Mouse (Mus musculus) activated CD4-positive, CD25-positive, alpha-beta regulatory T cell, adult 9 weeks (primary cell): ENCODE data around the gene Dnase2a. TPM values are rescaled to one million over a fixed set of nuclear protein-coding genes. Genes with fewer than 3 reads are reported as not detected.

ENCODE experiments used
- polyA plus RNA-seq: library from polyadenylated mRNA; unstranded; fragments of 100-300 nt; shearing (Covaris generic); gene quantifications from one replicate; pipeline ENCODE4 v1.2.1, GENCODE M21; 2017

Dnase2a gene
- 18.9 TPM for polyA plus RNA-seq

DNA sequence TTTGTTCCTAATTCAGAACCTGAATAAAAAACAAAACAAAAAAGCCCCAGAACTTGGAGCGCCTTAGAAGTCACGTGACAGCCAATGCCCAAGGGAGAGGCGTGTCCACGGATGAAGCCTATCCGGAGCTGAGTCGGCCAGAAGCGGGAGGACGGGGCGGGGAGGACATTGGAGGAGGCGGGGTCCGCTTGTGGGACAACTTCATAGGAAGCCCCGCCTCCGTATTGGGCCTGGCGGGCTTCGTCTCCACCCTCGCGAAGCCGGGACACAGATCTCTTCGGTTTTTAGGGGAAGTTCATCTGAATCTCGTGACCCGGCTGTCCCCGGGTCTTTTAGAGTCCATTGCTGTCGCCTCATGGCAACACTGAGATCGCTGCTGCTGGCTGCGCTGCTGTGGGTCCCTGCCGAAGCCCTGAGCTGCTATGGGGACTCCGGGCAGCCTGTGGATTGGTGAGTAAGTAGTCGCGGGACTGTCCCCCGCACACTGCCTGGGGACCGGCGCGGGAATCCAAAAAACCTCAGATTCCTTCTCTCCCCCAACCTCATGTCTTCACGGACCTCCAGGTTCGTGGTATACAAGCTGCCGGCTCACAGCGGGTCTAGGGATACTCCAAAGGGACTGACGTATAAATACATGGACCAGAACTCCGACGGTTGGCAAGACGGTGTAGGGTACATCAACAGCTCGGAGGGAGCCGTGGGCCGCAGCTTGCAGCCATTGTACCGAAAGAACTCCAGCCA is at the start of gene Dnase2a:
TSS of gene Dnase2a (plus strand) at position 140 of the 741 bp plus-strand sequence.

DNA sequence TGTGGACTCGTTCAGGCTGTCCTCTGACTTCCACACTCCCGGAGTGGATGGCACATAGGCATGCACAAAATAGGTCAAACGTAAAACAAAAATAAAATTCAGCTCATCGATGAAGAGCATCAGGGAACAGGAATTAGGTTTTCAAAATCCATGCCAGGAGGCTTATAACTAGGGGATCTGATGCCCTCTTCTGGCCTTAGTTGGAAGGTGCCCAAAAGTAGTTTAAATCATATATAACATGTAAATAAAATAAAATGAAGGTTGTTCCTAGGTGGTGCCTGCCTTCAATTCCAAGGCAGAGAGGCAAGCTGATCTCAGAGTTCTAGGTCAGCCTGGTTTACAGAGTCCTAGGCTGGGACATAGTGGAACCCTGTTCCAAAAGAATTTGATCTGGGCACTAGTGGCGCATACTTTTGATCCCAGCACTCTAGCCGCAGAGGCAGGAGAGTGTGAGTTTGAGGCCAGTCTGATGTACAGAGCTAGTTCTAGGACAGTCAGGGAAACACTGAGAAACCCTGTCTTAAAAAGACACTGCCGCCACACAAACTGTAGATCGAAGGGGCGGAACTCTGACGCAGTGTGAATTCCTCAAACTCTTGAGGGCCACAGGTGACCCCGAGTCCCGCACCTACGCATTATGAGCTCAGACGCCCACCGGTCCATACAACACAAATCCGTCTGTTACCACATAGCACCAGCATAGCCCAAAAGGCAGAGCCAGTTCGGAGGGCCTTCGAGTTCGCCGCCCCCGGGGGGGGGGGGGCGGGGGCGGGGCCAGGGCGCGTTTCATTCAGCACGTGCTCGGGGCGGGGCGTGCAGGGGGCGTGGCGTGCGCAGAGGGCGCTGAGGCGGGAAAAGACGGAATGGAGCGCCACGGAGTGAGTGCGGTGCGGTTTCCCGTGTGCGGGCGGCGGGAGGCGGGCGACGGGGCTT is 36.7 kb upstream of the Dnase2a start, which contains the start of gene Syce2:
TSS of gene Syce2 (plus strand) at position 736 of the 933 bp plus-strand sequence.

GRCm38 (mm10) chr8:84893709-84894134 is 14.6 kb upstream of the Dnase2a start, which contains the start of gene Gcdh:
Gcdh (minus strand) TSS chr8:84893921.

DNA sequence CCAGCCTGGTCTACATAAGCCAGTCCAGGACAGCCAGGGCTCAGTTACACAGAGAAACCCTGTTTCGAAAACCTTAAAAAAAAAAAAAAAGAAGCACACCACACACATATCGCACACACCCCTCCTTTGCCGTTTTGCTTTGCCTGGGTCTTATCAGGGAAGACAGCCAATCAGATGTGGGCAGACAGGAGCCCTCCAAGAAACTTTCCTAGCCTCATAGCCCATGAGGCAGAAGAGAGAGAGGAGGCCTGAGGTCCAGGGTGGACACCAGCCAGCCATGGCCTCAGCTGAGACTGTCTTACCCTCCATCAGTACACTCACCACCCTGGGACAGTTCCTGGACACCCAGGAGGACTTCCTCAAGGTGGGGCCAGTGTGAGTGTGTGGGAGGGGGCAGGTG is 6.6 kb upstream of the Dnase2a start, which contains the start of gene Klf1:
TSS of gene Klf1 (plus strand) at position 177 of the 400 bp plus-strand sequence.

GRCm38 (mm10) chr8:84936962-84937546 is 28.7 kb downstream of the Dnase2a start, which contains the start of gene Mast1:
Mast1 (minus strand) TSS chr8:84937359.

DNA sequence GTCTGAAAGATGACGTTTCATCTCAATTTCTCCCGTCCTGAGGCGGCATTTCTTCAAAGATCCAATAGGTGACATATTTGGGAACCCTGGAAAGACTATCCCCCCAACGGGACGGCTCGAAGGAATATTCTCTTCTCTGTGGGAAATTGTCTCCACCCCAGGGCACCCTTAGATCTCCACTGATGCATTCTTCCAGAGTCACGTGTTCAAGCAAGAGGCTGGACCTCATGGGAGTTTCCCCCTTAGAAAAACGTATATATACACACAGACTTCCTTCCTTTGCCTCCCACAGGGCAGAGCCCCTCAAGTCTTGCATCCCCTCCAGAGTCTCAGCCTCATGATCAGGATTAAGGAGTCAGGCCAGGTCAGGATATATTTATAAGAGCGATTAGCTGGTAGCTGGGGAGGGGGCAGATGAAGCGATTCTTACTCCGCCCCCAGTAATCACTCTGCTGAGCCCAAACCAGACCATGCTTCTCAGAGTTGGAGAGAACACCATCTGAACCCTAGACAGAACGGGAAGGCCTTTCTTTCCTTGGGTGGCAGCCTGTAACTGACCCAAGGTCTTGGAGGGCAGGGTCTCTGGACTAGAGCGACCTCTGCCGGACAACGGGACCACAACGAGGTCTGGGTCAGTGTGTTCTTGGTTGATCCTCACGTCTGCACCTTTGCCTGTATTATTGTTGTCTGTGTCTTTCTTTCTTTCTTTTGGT is 38.3 kb downstream of the Dnase2a start, which contains the start of gene Rtbdn:
TSS of gene Rtbdn (plus strand) at position 464 of the 713 bp plus-strand sequence.

GRCm38 (mm10) chr8:84969241-84970134 is 61.1 kb downstream of the Dnase2a start, which contains the start of the genes Gm49661, Prdx2 and Rnaseh2a:
Gm49661 (minus strand) TSS chr8:84969433.
Prdx2 (plus strand) TSS chr8:84969587.
Rnaseh2a (minus strand) TSS chr8:84969767.

Other genes starting within 250 kb of the Dnase2a start
- 142 TPM for gene Ier2, start 245.7 kb upstream of the Dnase2a start, polyA plus RNA-seq
- gene Trmt1, start 222.3 kb upstream of the Dnase2a start, polyA plus RNA-seq = 62.5 TPM
- gene Nacc1, start 220.7 kb upstream of the Dnase2a start, polyA plus RNA-seq = 4.2 TPM
- 0.60 TPM for gene Lyl1, start 207.1 kb upstream of the Dnase2a start, polyA plus RNA-seq
- 23.0 TPM for gene G430095P16Rik, start 185.6 kb upstream of the Dnase2a start, polyA plus RNA-seq
- gene Nfix, start 108.2 kb upstream of the Dnase2a start, polyA plus RNA-seq = 3.0 TPM
- 6.8 TPM for gene Dand5, start 85.7 kb upstream of the Dnase2a start, polyA plus RNA-seq
- gene Gadd45gip1, start 77.0 kb upstream of the Dnase2a start, polyA plus RNA-seq = 27.8 TPM
- 189 TPM for gene Rad23a, start 67.9 kb upstream of the Dnase2a start, polyA plus RNA-seq
- 587 TPM for gene Calr, start 61.6 kb upstream of the Dnase2a start, polyA plus RNA-seq
- gene Farsa, start 51.6 kb upstream of the Dnase2a start, polyA plus RNA-seq = 97.7 TPM
- gene Syce2, start 36.4 kb upstream of the Dnase2a start, polyA plus RNA-seq = 7.7 TPM
- 39.4 TPM for gene Gcdh, start 14.6 kb upstream of the Dnase2a start, polyA plus RNA-seq
- gene Klf1, start 6.6 kb upstream of the Dnase2a start, polyA plus RNA-seq = 1.1 TPM
- 1.1 TPM for gene Mast1, start 28.8 kb downstream of the Dnase2a start, polyA plus RNA-seq
- gene Rtbdn, start 38.4 kb downstream of the Dnase2a start, polyA plus RNA-seq = 0.31 TPM
- not detected for gene Gm49661, start 60.9 kb downstream of the Dnase2a start, polyA plus RNA-seq
- 266 TPM for gene Prdx2, start 61.0 kb downstream of the Dnase2a start, polyA plus RNA-seq
- 105 TPM for gene Rnaseh2a, start 61.2 kb downstream of the Dnase2a start, polyA plus RNA-seq
- gene Junb, start 70.2 kb downstream of the Dnase2a start, polyA plus RNA-seq = 481 TPM
- 7.8 TPM for gene Hook2, start 82.0 kb downstream of the Dnase2a start, polyA plus RNA-seq
- not detected for gene Best2, start 106.0 kb downstream of the Dnase2a start, polyA plus RNA-seq
- gene Asna1, start 116.7 kb downstream of the Dnase2a start, polyA plus RNA-seq = 53.5 TPM
- 200 TPM for gene Trir, start 118.3 kb downstream of the Dnase2a start, polyA plus RNA-seq
- gene Tnpo2, start 128.4 kb downstream of the Dnase2a start, polyA plus RNA-seq = 45.8 TPM
- gene Fbxw9, start 151.5 kb downstream of the Dnase2a start, polyA plus RNA-seq = 8.0 TPM
- gene Gm5741, start 159.4 kb downstream of the Dnase2a start, polyA plus RNA-seq = 1.9 TPM
- 78.8 TPM for gene Dhps, start 163.2 kb downstream of the Dnase2a start, polyA plus RNA-seq
- 185 TPM for gene Wdr83os, start 172.2 kb downstream of the Dnase2a start, polyA plus RNA-seq
- gene Wdr83, start 172.7 kb downstream of the Dnase2a start, polyA plus RNA-seq = 41.4 TPM
- gene Man2b1, start 174.7 kb downstream of the Dnase2a start, polyA plus RNA-seq = 184 TPM
- not detected for gene Zfp791, start 214.5 kb downstream of the Dnase2a start, polyA plus RNA-seq
- gene Cks1brt, start 243.4 kb downstream of the Dnase2a start, polyA plus RNA-seq = not detected